Mouse (Mus musculus) layer of hippocampus, postnatal 36 days (tissue): Measurements from ENCODE around the gene Tead4. TPM values are rescaled to one million over a fixed set of nuclear protein-coding genes. Genes with fewer than 3 reads are reported as not detected.
A peak's percentile ranks its signal among the peaks of the same experiment; 100 is the strongest.

ENCODE experiments used
- DNase-seq, 2 experiments: peaks; one replicate each; pipeline ENCODE4 v3.0.0; 2022
- total RNA-seq, 2 experiments: library from RNA; stranded (reverse); gene quantifications; 2 replicates each; pipeline ENCODE4 v1.2.3; 2021

Gene Tead4
- total RNA-seq, 2 experiments from 2014 or later: 0.57 to 1.1 TPM

- no peak for DNase-seq
Observed at GRCm38 (mm10) chr6:128288681-128289080, 11.9 kb downstream of the Tead4 start.

DNA sequence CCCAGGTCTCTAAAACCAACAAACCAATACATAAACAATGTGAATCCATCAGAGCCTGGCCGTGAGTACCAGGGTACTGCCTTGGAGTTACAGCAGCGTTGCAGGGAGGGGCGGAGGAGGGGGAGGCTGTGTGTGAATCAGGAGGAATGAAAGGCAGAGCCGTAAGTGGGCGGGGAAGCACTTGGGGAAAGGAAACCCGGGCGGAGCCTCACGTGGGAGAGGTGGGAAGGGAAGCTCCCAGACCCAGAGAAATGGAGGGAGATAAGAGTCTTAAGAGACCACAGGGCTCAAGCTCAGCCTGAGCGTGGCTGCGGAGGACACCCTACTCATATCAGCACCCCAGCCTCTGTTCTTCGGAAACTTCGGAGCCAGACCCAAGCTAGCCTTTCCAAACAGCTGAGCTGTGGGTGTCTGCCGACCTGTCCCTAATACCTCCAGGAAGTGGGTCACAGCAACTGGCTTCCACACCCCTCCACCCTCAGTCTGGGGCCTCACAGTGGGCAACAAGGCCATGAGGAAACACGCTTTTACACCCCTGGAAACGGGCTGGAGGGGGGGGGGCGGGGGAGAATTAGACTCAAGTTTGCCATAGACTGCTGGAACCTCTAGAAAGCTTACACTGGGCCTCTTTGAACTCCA, 14.7 kb downstream of the Tead4 start:
- DNase-seq: no peak

GRCm38 (mm10) chr6:128282126-128282525, 18.5 kb downstream of the Tead4 start:
- no peak for DNase-seq

DNA sequence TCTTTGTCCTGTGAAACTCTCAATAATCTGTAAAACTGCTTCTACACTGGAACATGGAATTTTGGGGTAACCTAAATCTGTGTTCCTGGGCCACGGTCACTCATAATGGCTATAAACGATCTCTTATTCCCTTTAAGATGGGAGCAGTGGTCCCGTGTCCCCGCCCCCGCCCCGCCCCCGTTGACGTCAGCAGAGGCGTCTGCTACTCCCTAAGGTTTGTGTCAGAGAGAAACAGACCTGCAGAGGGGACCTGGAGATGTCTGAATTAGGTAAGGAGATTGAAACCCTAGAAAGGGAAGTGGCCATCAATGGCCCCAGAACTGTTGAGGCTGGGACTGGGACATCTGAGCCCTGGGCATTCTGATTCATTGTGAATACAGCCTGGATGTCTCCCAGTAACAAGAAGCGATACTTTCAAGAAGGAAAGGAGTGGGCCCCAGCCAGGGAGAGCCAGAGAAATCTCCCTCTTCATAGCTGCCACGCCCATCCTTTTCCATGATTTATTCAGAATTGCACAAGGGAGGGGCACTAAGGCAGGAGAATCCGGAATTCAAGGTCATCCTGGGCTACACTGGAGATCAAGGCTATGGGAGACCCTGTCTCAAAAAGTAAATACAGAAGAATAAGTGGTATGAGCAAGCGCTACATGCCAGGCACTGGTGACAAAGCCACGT, 20.0 kb downstream of the Tead4 start:
- no peak for DNase-seq

GRCm38 (mm10) chr6:128279608-128280007, 21.0 kb downstream of the Tead4 start:
- DNase-seq: no peak

- no peak for DNase-seq
Observed at GRCm38 (mm10) chr6:128279099-128279498, 21.5 kb downstream of the Tead4 start.

- peak; percentile 40 to 43 for DNase-seq
Observed at GRCm38 (mm10) chr6:128277132-128278085, 23.2 kb downstream of the Tead4 start.

GRCm38 (mm10) chr6:128276349-128276748, 24.3 kb downstream of the Tead4 start:
- DNase-seq: no peak

GRCm38 (mm10) chr6:128275506-128276064, 25.0 kb downstream of the Tead4 start:
- DNase-seq: no peak

DNA sequence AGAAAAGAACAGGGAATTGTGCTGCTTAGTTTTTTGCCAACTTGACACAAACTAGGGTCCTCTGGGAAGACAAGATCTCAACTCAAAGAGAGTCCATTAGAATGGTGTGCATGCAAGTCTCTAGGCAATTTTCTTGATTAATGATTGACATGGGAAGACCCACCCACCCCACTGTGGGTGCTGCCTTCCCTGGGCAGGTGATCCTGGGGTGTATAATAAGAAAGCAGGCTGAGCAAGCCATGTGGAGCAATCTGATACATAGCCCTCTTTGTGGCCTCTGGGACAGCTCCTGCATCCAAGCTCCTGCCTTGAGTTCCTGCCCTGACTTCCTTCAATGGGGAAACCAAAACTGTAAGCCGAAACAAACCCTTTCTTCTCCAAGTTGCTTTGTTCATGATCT, 27.1 kb downstream of the Tead4 start:
- DNase-seq: no peak

GRCm38 (mm10) chr6:128272754-128273153, 27.9 kb downstream of the Tead4 start:
- DNase-seq: no peak

GRCm38 (mm10) chr6:128269850-128270249, 30.8 kb downstream of the Tead4 start:
- no peak for DNase-seq

DNA sequence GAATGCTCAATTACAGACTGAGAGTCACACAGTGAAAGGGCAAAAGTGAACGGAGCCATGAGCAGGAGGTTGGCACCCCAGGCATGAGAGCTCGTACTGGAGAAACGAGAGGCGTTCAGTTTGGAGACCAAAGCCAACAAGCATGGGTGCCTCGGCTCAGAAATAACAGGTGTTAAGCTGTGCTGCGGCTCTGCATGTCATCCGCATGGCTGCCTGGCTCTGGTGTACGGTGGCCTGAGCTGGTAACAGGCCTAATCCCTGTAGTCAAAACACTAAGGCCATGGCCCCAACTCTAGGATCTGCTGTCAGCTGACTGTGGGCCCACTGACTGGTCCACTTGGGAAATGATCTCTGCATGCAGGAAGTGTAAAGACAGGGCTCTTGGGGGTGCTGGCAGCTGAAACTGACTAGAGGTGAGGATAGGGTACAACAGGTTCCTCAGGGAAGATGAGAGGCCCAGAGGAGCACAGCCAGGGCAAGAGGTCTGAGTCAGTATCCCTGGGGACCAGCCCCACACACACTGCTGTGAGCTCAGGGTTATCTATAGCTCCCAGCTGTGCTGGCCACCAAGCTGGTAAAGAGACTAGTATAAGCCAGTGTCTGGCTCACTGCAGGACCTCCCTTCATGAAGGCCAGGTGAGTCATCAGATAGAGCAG, 35.6 kb downstream of the Tead4 start:
- DNase-seq: no peak

GRCm38 (mm10) chr6:128261486-128261885, 39.1 kb downstream of the Tead4 start:
- no peak for DNase-seq

GRCm38 (mm10) chr6:128259252-128259651, 41.4 kb downstream of the Tead4 start:
- no peak for DNase-seq

- no peak for DNase-seq
Observed at GRCm38 (mm10) chr6:128255941-128256340, 44.7 kb downstream of the Tead4 start.

DNA sequence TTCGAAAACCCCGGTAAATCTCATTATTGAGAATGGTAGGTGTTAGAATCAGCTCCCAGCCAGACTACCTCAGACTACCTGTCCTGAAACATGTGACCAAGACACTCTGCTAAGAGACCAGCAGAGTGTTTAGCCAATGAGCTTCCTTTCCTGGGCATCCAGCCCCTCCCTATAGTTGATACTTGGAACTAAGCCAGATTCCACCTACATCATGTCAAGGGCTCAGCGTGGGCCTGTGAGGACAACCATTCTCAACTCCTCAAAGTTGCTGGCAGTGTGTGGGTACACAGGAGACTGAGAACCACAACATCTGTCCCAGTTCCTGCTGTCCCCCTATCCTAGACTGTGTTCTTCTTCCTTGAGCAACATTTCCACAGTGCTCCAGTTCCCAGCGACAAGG, 45.3 kb downstream of the Tead4 start:
- no peak for DNase-seq

GRCm38 (mm10) chr6:128254551-128254950, 46.1 kb downstream of the Tead4 start:
- no peak for DNase-seq

DNA sequence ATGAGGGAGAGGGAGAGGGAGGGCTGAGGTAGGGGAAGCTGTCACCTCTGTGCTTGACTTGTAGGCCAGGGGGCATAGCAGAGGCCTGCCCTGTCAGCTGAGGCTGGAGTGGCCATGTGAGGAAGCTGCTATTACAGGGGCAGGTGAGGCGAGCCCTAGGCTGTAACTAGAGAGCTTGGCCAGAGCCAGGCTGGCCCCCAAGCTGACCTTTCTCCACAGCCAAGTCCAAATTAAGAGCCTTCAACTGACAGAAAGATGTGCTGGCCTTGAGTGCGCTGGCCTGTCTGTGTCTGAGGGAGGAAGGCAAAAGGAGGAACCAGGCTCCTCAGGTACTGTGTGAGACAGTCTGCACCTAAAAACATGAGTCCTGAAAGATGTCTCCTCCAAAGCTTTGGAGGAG, 47.5 kb downstream of the Tead4 start:
- DNase-seq: no peak

DNA sequence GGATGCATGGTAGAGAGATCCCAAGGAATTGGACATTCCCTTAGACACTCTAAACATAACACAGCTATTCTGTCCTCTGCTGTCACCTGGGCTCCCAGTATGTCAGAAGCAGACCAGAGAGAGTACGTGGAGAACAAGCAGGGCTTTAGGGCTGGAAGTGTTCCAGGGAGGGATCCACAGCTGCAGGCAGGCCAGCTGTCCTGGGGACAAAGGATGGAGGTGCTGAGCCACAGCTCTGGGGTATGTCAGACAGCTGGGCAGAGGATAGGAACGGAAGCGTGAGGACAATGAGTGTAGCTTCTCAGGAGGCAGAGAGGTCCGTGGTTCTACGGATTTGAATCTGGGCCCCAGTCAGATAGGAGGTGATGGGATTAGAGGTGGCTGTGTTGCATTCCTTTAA, 50.0 kb downstream of the Tead4 start:
- no peak for DNase-seq

- DNase-seq: no peak
Observed at GRCm38 (mm10) chr6:128237102-128237763, 63.4 kb downstream of the Tead4 start.

GRCm38 (mm10) chr6:128236581-128236980, 64.0 kb downstream of the Tead4 start:
- no peak for DNase-seq
